ENCODE assay signal across 7 mouse cellular contexts in genomic region chr11:117828149-117828887, GRCm38 (mm10). TPM values are rescaled to one million over a fixed set of nuclear protein-coding genes. Genes with fewer than 3 reads are reported as not detected.
A peak's percentile ranks its signal among the peaks of the same experiment; 100 is the strongest.
DNase-seq lines count a peak whose midpoint lies in the region; ATAC-seq and TF ChIP-seq lines count a peak whose summit lies in the region.

No protein-coding gene starts in this region.

- no peak for ATAC-seq in neural tube, embryonic 13.5 days (ENCODE audit: low read depth)
- peak; percentile 31; the same call in 1 of the 2 replicates for ATAC-seq in intestine, embryonic 15.5 days
- peak; percentile 29; the same call in 1 of the 2 replicates for ATAC-seq in lung, postnatal 0 days

- peak overlapping the region; percentile 50; the same call in 1 of the 2 replicates for H3K27ac ChIP-seq in neural tube, embryonic 13.5 days (replicated peaks)
- H3K27ac ChIP-seq in intestine, embryonic 15.5 days: peak overlapping the region; percentile 94
- H3K27ac ChIP-seq in lung, postnatal 0 days (ENCODE audit: low read length): peak overlapping the region; percentile 58; the same call in 1 of the 2 replicates

- no peak overlapping the region; the same call in none of the 2 replicates for H3K9ac ChIP-seq in neural tube, embryonic 13.5 days
- peak overlapping the region; percentile 11; the same call in 1 of the 2 replicates for H3K9ac ChIP-seq in intestine, embryonic 15.5 days
- no peak overlapping the region for H3K9ac ChIP-seq in lung, postnatal 0 days (replicated peaks; ENCODE audit: low read depth)

- no peaks in the 10 kb centered on the region for H3K9me3 ChIP-seq in neural tube, embryonic 13.5 days
- no peaks in the 10 kb centered on the region for H3K9me3 ChIP-seq in intestine, embryonic 15.5 days
- no peaks in the 10 kb centered on the region for H3K9me3 ChIP-seq in lung, postnatal 0 days (ENCODE audit: low read length)

- H3K4me2 ChIP-seq in neural tube, embryonic 13.5 days: no peak overlapping the region
- H3K4me2 ChIP-seq in intestine, embryonic 15.5 days (replicated peaks): peak overlapping the region; percentile 79
- no peak overlapping the region for H3K4me2 ChIP-seq in lung, postnatal 0 days (replicated peaks; ENCODE audit: low read depth, low read length)

- no peak overlapping the region for H3K4me3 ChIP-seq in neural tube, embryonic 13.5 days
- no peak overlapping the region for H3K4me3 ChIP-seq in intestine, embryonic 15.5 days (replicated peaks)
- no peak overlapping the region for H3K4me3 ChIP-seq in lung, postnatal 0 days (ENCODE audit: low read depth, low read length)

- H3K4me1 ChIP-seq in neural tube, embryonic 13.5 days (replicated peaks): peaks cover 79% of the 10 kb centered on the region
- peaks cover 63% of the 10 kb centered on the region for H3K4me1 ChIP-seq in intestine, embryonic 15.5 days (replicated peaks)
- H3K4me1 ChIP-seq in lung, postnatal 0 days (ENCODE audit: insufficient read depth, low read depth, low read length): peaks cover 60% of the 10 kb centered on the region

- DNase-seq in neural tube, embryonic 10.5 days (ENCODE audit: extremely low spot score, low spot score): no peak
- peak; percentile 73 for DNase-seq in c-Kit-positive CD71-positive TER-119-negative erythroid progenitor cells, embryonic 14.5 days (ENCODE audit: low read depth)
- DNase-seq in lung, postnatal 0 days (ENCODE audit: low spot score): peak; percentile 87
- peak; percentile 58 to 67 for DNase-seq in thymus, postnatal 36 days
- no peak for DNase-seq in c-Kit-positive CD71-positive TER-119-positive erythroid progenitor cells, embryonic 14.5 days (ENCODE audit: low spot score)

- WGBS in neural tube, embryonic 13.5 days: 74% methylated on average over 18 of the region's 18 CpGs
- WGBS in intestine, embryonic 15.5 days: 56% methylated on average over 18 of the region's 18 CpGs
- WGBS in lung, postnatal 0 days: 39% methylated on average over 18 of the region's 18 CpGs

- H3K27me3 ChIP-seq in neural tube, embryonic 13.5 days: no peaks in the 10 kb centered on the region
- H3K27me3 ChIP-seq in intestine, embryonic 15.5 days (replicated peaks): no peaks in the 10 kb centered on the region
- no peaks in the 10 kb centered on the region for H3K27me3 ChIP-seq in lung, postnatal 0 days (replicated peaks; ENCODE audit: insufficient read depth, low read length)

- no peaks in the 10 kb centered on the region for H3K36me3 ChIP-seq in neural tube, embryonic 13.5 days
- H3K36me3 ChIP-seq in intestine, embryonic 15.5 days: 0 out of 2 replicates have a peak, but pooled peaks cover 1% of the 10 kb centered on the region
- H3K36me3 ChIP-seq in lung, postnatal 0 days (ENCODE audit: insufficient read depth, low read length): no peaks in the 10 kb centered on the region

- TF ChIP-seq EP300 in lung, postnatal 0 days (IDR thresholded peaks at IDR 0.05): no peak

- TF ChIP-seq CTCF in lung, postnatal 0 days (IDR thresholded peaks at IDR 0.05): no peak

RNA-seq across cellular contexts. Expression of gene Tk1, which starts 2.4 kb away (rescaled TPM):
- polyA plus RNA-seq in neural tube, embryonic 13.5 days (2015; fragmentation: Nextera tagmentation; extraction: Ambion mirVana): 15.8 and 24.0 TPM in 2 replicates
- polyA plus RNA-seq in intestine, embryonic 15.5 days (2015; fragmentation: Nextera tagmentation; extraction: Ambion mirVana): 144 and 146 TPM in 2 replicates
- 12.4 and 16.0 TPM in 2 replicates for polyA plus RNA-seq in lung, postnatal 0 days (2015; fragmentation: Nextera tagmentation; extraction: Ambion mirVana)

RNA-seq across cellular contexts. Expression of gene Afmid, which starts 2.6 kb away (rescaled TPM):
- 2.7 and 3.3 TPM in 2 replicates for polyA plus RNA-seq in neural tube, embryonic 13.5 days (2015; fragmentation: Nextera tagmentation; extraction: Ambion mirVana)
- 8.3 and 8.9 TPM in 2 replicates for polyA plus RNA-seq in intestine, embryonic 15.5 days (2015; fragmentation: Nextera tagmentation; extraction: Ambion mirVana)
- polyA plus RNA-seq in lung, postnatal 0 days (2015; fragmentation: Nextera tagmentation; extraction: Ambion mirVana): 2.4 and 2.9 TPM in 2 replicates

RNA-seq across cellular contexts. Expression of gene Gm20708, which starts 18.9 kb away (rescaled TPM):
- 0.56 and 1.6 TPM in 2 replicates for polyA plus RNA-seq in neural tube, embryonic 13.5 days (2015; fragmentation: Nextera tagmentation; extraction: Ambion mirVana)
- polyA plus RNA-seq in intestine, embryonic 15.5 days (2015; fragmentation: Nextera tagmentation; extraction: Ambion mirVana): 0.26 and 0.38 TPM in 2 replicates
- polyA plus RNA-seq in lung, postnatal 0 days (2015; fragmentation: Nextera tagmentation; extraction: Ambion mirVana): 0.27 TPM in 1 of 2 replicates, not detected in the other

RNA-seq across cellular contexts. Expression of gene Syngr2, which starts 18.9 kb away (rescaled TPM):
- 15.3 and 17.5 TPM in 2 replicates for polyA plus RNA-seq in neural tube, embryonic 13.5 days (2015; fragmentation: Nextera tagmentation; extraction: Ambion mirVana)
- polyA plus RNA-seq in intestine, embryonic 15.5 days (2015; fragmentation: Nextera tagmentation; extraction: Ambion mirVana): 135 and 151 TPM in 2 replicates
- 96.0 and 108 TPM in 2 replicates for polyA plus RNA-seq in lung, postnatal 0 days (2015; fragmentation: Nextera tagmentation; extraction: Ambion mirVana)

RNA-seq across cellular contexts. Expression of gene Birc5, which starts 20.7 kb away (rescaled TPM):
- polyA plus RNA-seq in neural tube, embryonic 13.5 days (2015; fragmentation: Nextera tagmentation; extraction: Ambion mirVana): 50.1 and 68.8 TPM in 2 replicates
- polyA plus RNA-seq in intestine, embryonic 15.5 days (2015; fragmentation: Nextera tagmentation; extraction: Ambion mirVana): 307 and 336 TPM in 2 replicates
- 15.0 and 26.2 TPM in 2 replicates for polyA plus RNA-seq in lung, postnatal 0 days (2015; fragmentation: Nextera tagmentation; extraction: Ambion mirVana)

Comparison
In these comparisons a context has a peak if more than half of its experiments do, and no peak if none do; other contexts are left out.
1. DNase-seq: peak in c-Kit-positive CD71-positive TER-119-negative erythroid progenitor cells, embryonic 14.5 days (single experiment), lung, postnatal 0 days (single experiment) and thymus, postnatal 36 days (2 of 2); none in neural tube, embryonic 10.5 days (single experiment) and c-Kit-positive CD71-positive TER-119-positive erythroid progenitor cells, embryonic 14.5 days (single experiment).
2. Peak in every context shown above with its lines, with median percentiles within 50 percentile points of each other: H3K27ac ChIP-seq.